Mouse (Mus musculus) CH12.LX (cell line): ENCODE measurements around the gene Nhlrc1. TPM values are rescaled to one million over a fixed set of nuclear protein-coding genes. Genes with fewer than 3 reads are reported as not detected.

ENCODE experiments used
- DNase-seq: peaks from one replicate; pipeline ENCODE4 v3.0.0-alpha.2; 2013; ENCODE audit errors: extremely low read depth
- H3K27ac ChIP-seq: 2 replicates; pipeline ENCODE4 v1.5.1; 2012; ENCODE audit warnings: low read depth, mild to moderate bottlenecking, control low read depth, moderate library complexity; ENCODE audit not compliant: insufficient read depth
- H3K27me3 ChIP-seq: replicated peaks from 2 replicates; pipeline ENCODE3; 2012; ENCODE audit warnings: inconsistent platforms
- H3K36me3 ChIP-seq, 2 experiments: replicated peaks in 1 of 2; 2 replicates each; pipeline versions ENCODE3 to v1.6.1; 2012; ENCODE audit warnings: inconsistent platforms in 1 of 2, low read length in 1 of 2, mild to moderate bottlenecking in 1 of 2, mixed read lengths in 1 of 2, moderate library complexity in 1 of 2; ENCODE audit not compliant: control insufficient read depth in 1 of 2, insufficient read depth in 1 of 2
- H3K4me1 ChIP-seq, 2 experiments: 2 replicates each; pipeline ENCODE4 v1.6.1; 2012; ENCODE audit warnings: inconsistent platforms in 1 of 2, moderate library complexity in 1 of 2; ENCODE audit not compliant: insufficient read depth in 2 of 2, control insufficient read depth in 1 of 2
- H3K4me2 ChIP-seq: 2 replicates; pipeline ENCODE4 v1.6.1; 2012; ENCODE audit warnings: low read depth, mild to moderate bottlenecking, control low read depth; ENCODE audit not compliant: poor library complexity, insufficient read depth, severe bottlenecking
- H3K4me3 ChIP-seq, 3 experiments: fragments of 150-350 bp in 1 of 3; sonication (generic) in 1 of 3; replicated peaks in 1 of 3; 2 replicates each; pipeline versions ENCODE3 to v1.5.1; 2011 to 2012; ENCODE audit warnings: low read depth in 2 of 3, low read length in 2 of 3, mild to moderate bottlenecking in 2 of 3, moderate library complexity in 2 of 3, control low read depth in 1 of 3, improper control_type of control experiment in 1 of 3, inconsistent platforms in 1 of 3, mixed read lengths in 1 of 3; ENCODE audit not compliant: poor library complexity in 1 of 3
- H3K79me2 ChIP-seq: replicated peaks from 2 replicates; pipeline ENCODE4 v1.6.1; 2012; ENCODE audit warnings: mild to moderate bottlenecking, moderate library complexity; ENCODE audit not compliant: control insufficient read depth, poor library complexity, insufficient read depth, severe bottlenecking; ENCODE audit errors: extremely low read depth
- H3K9ac ChIP-seq: 2 replicates; pipeline ENCODE4 v1.6.1; 2012; ENCODE audit warnings: low read depth, mild to moderate bottlenecking, control low read depth, moderate library complexity; ENCODE audit not compliant: insufficient read depth
- H3K9me3 ChIP-seq: replicated peaks from 2 replicates; pipeline ENCODE3; 2012; ENCODE audit warnings: low read length, inconsistent platforms, mixed read lengths
- CHD2 ChIP-seq: IDR thresholded peaks from 2 replicates; pipeline ENCODE4 v1.6.1; 2011; ENCODE audit warnings: low read length, improper control_type of control experiment
- CTCF ChIP-seq, 2 experiments: IDR thresholded peaks in 1 of 2; conservative IDR thresholded peaks in 1 of 2; 2 replicates each; pipeline ENCODE4 v1.5.1; 2011 to 2012; ENCODE audit warnings: low read depth in 2 of 2, low read length in 2 of 2, improper control_type of control experiment in 1 of 2, inconsistent platforms in 1 of 2, mild to moderate bottlenecking in 1 of 2, moderate library complexity in 1 of 2
- E2F4 ChIP-seq: IDR thresholded peaks from 2 replicates; pipeline ENCODE4 v1.6.1; 2011; ENCODE audit warnings: low read depth, low read length, improper control_type of control experiment; ENCODE audit not compliant: insufficient replicate concordance
- ELF1 ChIP-seq: IDR thresholded peaks from 2 replicates; pipeline ENCODE4 v1.6.1; 2014; ENCODE audit warnings: low read depth, mild to moderate bottlenecking, inconsistent platforms, low read length, improper control_type of control experiment
- ETS1 ChIP-seq: conservative IDR thresholded peaks from 2 replicates; pipeline ENCODE4 v1.6.1; 2012; ENCODE audit warnings: low read depth, mild to moderate bottlenecking, inconsistent platforms, low read length, improper control_type of control experiment, moderate library complexity
- GABPA ChIP-seq: IDR thresholded peaks from 2 replicates; pipeline ENCODE4 v1.6.1; 2012; ENCODE audit warnings: low read depth, low read length, improper control_type of control experiment, inconsistent platforms; ENCODE audit not compliant: insufficient replicate concordance
- HCFC1 ChIP-seq: IDR thresholded peaks from 2 replicates; pipeline ENCODE4 v1.6.1; 2012; ENCODE audit warnings: low read depth, mild to moderate bottlenecking, inconsistent platforms, low read length, improper control_type of control experiment
- KAT2A ChIP-seq: IDR thresholded peaks from 2 replicates; pipeline ENCODE4 v1.6.1; 2012; ENCODE audit warnings: low read length, improper control_type of control experiment, inconsistent platforms; ENCODE audit not compliant: insufficient replicate concordance
- MAFK ChIP-seq: IDR thresholded peaks from 2 replicates; pipeline ENCODE4 v1.6.1; 2011; ENCODE audit warnings: low read length, improper control_type of control experiment; ENCODE audit not compliant: insufficient replicate concordance
- MAX ChIP-seq: IDR thresholded peaks from 2 replicates; pipeline ENCODE4 v1.6.1; 2011; ENCODE audit warnings: low read length, improper control_type of control experiment
- MAZ ChIP-seq: IDR thresholded peaks from 2 replicates; pipeline ENCODE4 v1.6.1; 2012; ENCODE audit warnings: low read depth, mild to moderate bottlenecking, inconsistent platforms, low read length, improper control_type of control experiment, moderate library complexity
- MEF2A ChIP-seq: IDR thresholded peaks from 2 replicates; pipeline ENCODE4 v1.6.1; 2014; ENCODE audit warnings: low read depth, mild to moderate bottlenecking, inconsistent platforms, low read length, improper control_type of control experiment, borderline replicate concordance
- MXI1 ChIP-seq: IDR thresholded peaks from 2 replicates; pipeline ENCODE4 v1.6.1; 2011; ENCODE audit warnings: mild to moderate bottlenecking, low read depth, low read length, improper control_type of control experiment
- MYC ChIP-seq: IDR thresholded peaks from 2 replicates; pipeline ENCODE4 v1.6.1; 2011; ENCODE audit warnings: low read depth, mild to moderate bottlenecking, improper control_type of control experiment, low read length
- NELFE ChIP-seq: IDR thresholded peaks from 2 replicates; pipeline ENCODE4 v1.6.1; 2011; ENCODE audit warnings: low read depth, low read length, improper control_type of control experiment
- NRF1 ChIP-seq: IDR thresholded peaks from 2 replicates; pipeline ENCODE4 v1.6.1; 2014; ENCODE audit warnings: low read depth, mild to moderate bottlenecking, inconsistent platforms, low read length, improper control_type of control experiment, moderate library complexity
- PAX5 ChIP-seq: IDR thresholded peaks from 2 replicates; pipeline ENCODE4 v1.6.1; 2012; ENCODE audit warnings: low read length, inconsistent platforms, mixed read lengths
- RAD21 ChIP-seq: IDR thresholded peaks from 2 replicates; pipeline ENCODE4 v1.6.1; 2011; ENCODE audit warnings: low read depth, mild to moderate bottlenecking, low read length, improper control_type of control experiment, moderate library complexity
- RCOR1 ChIP-seq: conservative IDR thresholded peaks from 2 replicates; pipeline ENCODE4 v1.6.1; 2012; ENCODE audit warnings: low read depth, mild to moderate bottlenecking, inconsistent platforms, low read length, improper control_type of control experiment
- SMC3 ChIP-seq: IDR thresholded peaks from 2 replicates; pipeline ENCODE4 v1.6.1; 2011; ENCODE audit warnings: low read depth, low read length, improper control_type of control experiment
- TCF12 ChIP-seq: IDR thresholded peaks from 2 replicates; pipeline ENCODE4 v1.6.1; 2014; ENCODE audit warnings: low read depth, mild to moderate bottlenecking, inconsistent platforms, low read length, improper control_type of control experiment
- UBTF ChIP-seq: IDR thresholded peaks from 2 replicates; pipeline ENCODE4 v1.6.1; 2012; ENCODE audit warnings: low read depth, mild to moderate bottlenecking, inconsistent platforms, low read length, improper control_type of control experiment, moderate library complexity
- USF1 ChIP-seq: IDR thresholded peaks from 2 replicates; pipeline ENCODE4 v1.6.1; 2014; ENCODE audit warnings: low read depth, mild to moderate bottlenecking, inconsistent platforms, low read length, improper control_type of control experiment
- ZKSCAN1 ChIP-seq: IDR thresholded peaks from 2 replicates; pipeline ENCODE4 v1.6.1; 2012; ENCODE audit warnings: low read depth, inconsistent platforms, low read length, improper control_type of control experiment, borderline replicate concordance
- ZNF384 ChIP-seq: IDR thresholded peaks from 2 replicates; pipeline ENCODE4 v1.6.1; 2012; ENCODE audit warnings: low read depth, low read length, improper control_type of control experiment, inconsistent platforms
- dilution Hi-C: fragments of 300-500 bp; cut with MboI; formaldehyde crosslinking; loops from 2 replicates; pipeline ENCODE4 v1.14.3; 2020; ENCODE audit warnings: low sequenced_read_pairs; ENCODE audit not compliant: extremely low pct_unique_long_range_greater_than_20kb, extremely low pct_ligation_motif_present
- in situ Hi-C: fragments of 300-500 bp; cut with MboI; formaldehyde crosslinking; loops from 3 replicates; pipeline ENCODE4 v1.14.3; 2019; ENCODE audit warnings: low sequenced_read_pairs, low pct_ligation_motif_present, low pct_unique_long_range_greater_than_20kb, mixed read lengths
- polyA plus RNA-seq: library from polyadenylated mRNA; unstranded; fragments of >175 nt; gene quantifications from 2 replicates; pipeline ENCODE4 v1.2.1, GENCODE M21; 2012; ENCODE audit warnings: low read depth; ENCODE audit not compliant: insufficient read length
- total RNA-seq, 2 experiments: library from RNA; depleted of rRNA; stranded (reverse); fragments of 300-350 nt in 1 of 2; fragments of >200 nt in 1 of 2; gene quantifications; 2 replicates each; pipeline ENCODE4 v1.2.3; 2012 to 2014

The Nhlrc1 gene
- total RNA-seq (2012; rRNA removed) (not detected in 2 replicates), total RNA-seq (2014; rRNA removed) (not detected in 2 replicates), polyA plus RNA-seq (not detected in 2 replicates)

DNA sequence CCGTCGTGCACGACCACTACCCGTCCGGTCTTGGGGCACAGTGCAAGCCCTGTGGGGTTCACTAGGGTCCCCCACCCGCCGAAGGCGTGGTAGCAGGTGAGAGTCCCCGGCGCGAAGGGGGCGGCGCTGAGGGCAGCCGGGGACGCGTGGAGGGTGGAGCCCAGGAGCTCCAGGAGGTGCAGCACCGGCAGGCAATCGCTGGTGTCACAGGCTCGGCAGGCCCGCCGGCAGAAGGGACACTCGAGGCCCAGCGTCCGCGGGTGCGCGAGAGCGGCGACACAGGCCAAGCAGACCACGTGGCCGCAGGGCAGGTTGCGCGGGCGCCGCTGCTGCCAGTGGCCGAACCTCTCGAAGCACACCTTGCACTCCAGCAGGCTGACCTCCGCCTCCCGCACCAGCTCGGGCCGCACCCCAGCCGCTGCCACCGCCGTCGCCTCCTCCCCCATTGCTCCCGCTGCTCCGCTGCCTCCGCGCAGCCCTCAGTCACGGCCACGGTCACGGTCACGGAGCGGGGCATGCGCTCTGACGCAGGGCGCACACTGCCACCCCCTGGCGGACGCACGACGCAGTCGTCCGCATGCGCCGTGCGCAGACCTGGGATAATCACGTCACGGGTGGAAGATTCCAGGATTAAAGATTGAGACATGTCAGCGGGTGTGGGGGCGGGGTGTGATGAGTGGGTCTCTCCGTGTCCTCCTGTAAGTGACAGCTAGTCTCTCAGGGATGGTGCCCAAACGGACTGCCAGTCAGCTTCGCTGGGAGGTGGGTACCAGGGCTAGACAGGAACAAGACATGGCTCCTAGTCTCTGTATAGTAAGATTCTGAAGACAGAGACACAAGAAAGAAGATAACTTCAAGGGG is at the start of gene Nhlrc1:
Gene Nhlrc1, minus strand, starts transcription at position 517 of the 861 bp plus-strand sequence.
- H3K36me3 ChIP-seq: no peaks in the 10 kb centered on the region
- H3K27ac ChIP-seq: no peak within 1 kb of the TSS
- H3K4me2 ChIP-seq: no peak within 1 kb of the TSS
- no peaks in the 10 kb centered on the region for H3K79me2 ChIP-seq
- H3K27me3 ChIP-seq: no peaks in the 10 kb centered on the region
- TF ChIP-seq RAD21 (no peak), KAT2A (no peak), ZKSCAN1 (no peak), NELFE (no peak), E2F4 (no peak), PAX5 (no peak), USF1 (no peak), MAZ (no peak), SMC3 (no peak), TCF12 (no peak), RCOR1 (no peak), MEF2A (no peak), UBTF (no peak), CTCF (conservative IDR thresholded peaks at IDR 0.05 in 1 of 2, IDR thresholded peaks at IDR 0.05 in 1 of 2; ENCODE audit: low read depth in 2 of 2, low read length in 2 of 2) (no peak), MAX (no peak), MAFK (no peak), ETS1 (no peak)
- TF ChIP-seq, all 38 proteins: peak for 0
- Histone ChIP-seq H3K4me1 (no peaks in the 10 kb centered on the region; a peak in 1 of 4 replicates), H3K9me3 (peaks cover 5% of the 10 kb centered on the region), H3K9ac (no peak within 1 kb of the TSS), H3K4me3 (no peak within 1 kb of the TSS)
- in situ Hi-C loops (loop anchor here (10.0 kb wide), 1 partner anchor 170 kb away; no protein-coding TSS in a partner anchor), dilution Hi-C loops (no loop called here)
- no peak for DNase-seq

DNA sequence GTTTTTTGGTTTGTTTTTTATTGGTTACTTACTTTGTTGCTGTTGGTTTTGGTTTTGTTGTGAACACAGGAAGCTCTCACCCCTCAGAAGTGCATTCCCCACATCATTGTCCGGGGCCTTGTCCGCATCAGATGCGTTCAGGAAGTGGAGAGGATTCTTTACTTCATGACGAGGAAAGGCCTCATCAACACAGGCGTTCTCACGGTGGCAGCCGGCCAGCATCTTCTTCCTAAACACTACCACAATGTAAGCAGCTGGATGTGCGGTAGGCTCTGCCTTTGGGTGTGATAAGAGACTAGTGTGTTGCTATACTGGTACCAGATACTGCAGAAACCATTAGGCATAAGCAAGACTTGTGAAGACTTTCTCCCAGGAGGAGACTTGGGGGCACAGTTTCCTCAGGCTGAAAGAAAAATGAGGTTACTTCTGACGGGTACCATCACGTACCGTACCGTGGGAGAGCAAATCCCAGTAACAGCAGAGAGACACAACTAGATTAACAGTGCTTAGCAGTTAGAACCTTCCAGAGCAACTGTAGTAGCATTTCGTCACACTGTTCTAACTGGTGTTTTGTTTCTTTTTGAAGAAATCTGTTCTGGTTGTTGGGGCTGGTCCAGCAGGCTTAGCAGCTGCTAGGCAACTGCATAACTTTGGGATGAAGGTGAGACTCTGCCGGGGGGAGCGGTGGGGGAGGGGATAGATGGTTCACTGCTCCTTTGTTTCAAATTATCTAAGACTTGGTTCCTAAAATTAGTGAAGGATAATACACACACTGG is 49.5 kb upstream of the Nhlrc1 start:
- no peak for DNase-seq
- Histone ChIP-seq H3K4me2 (no peak overlapping the region), H3K9me3 (no peaks in the 10 kb centered on the region), H3K4me3 (no peak overlapping the region), H3K27me3 (no peaks in the 10 kb centered on the region), H3K27ac (no peak overlapping the region), H3K9ac (no peak overlapping the region), H3K36me3 (peaks cover 24 to 71% of the 10 kb centered on the region in 2 experiments), H3K4me1 (no peaks in the 10 kb centered on the region), H3K79me2 (no peaks in the 10 kb centered on the region)
- dilution Hi-C loops: no loop called here
- in situ Hi-C loops: no loop called here
- no peak for TF ChIP-seq ELF1
- no peak for TF ChIP-seq TCF12
- no peak for TF ChIP-seq MXI1
- no peak for TF ChIP-seq GABPA
- no peak for TF ChIP-seq HCFC1
- TF ChIP-seq NRF1: no peak
- no peak for TF ChIP-seq MAZ
- TF ChIP-seq RAD21: no peak
- no peak for TF ChIP-seq SMC3
- TF ChIP-seq E2F4: no peak
- no peak for TF ChIP-seq UBTF
- TF ChIP-seq MYC: no peak
- TF ChIP-seq ZNF384: no peak
- no peak for TF ChIP-seq CHD2
- TF ChIP-seq CTCF (conservative IDR thresholded peaks at IDR 0.05 in 1 of 2, IDR thresholded peaks at IDR 0.05 in 1 of 2; ENCODE audit: low read depth in 2 of 2, low read length in 2 of 2): no peak
- TF ChIP-seq ZKSCAN1: no peak
